Mouse (Mus musculus): ENCODE measurements around the gene Sumf2.

GRCm38 (mm10) chr5:129871238-129871637, 24.5 kb downstream of the Sumf2 start:
- no peak for TF ChIP-seq CTCF (IDR thresholded peaks at IDR 0.05; ENCODE audit: borderline replicate concordance, insufficient read depth, low read length)
- no peak for TF ChIP-seq POLR2A (IDR thresholded peaks at IDR 0.05; ENCODE audit: low read depth, low read length)

All from embryonic fibroblast, embryonic 13.5 days (primary cell).